Mouse (Mus musculus) layer of hippocampus, postnatal 14 days (tissue): Measurements from ENCODE around the gene Nol3. TPM values are rescaled to one million over a fixed set of nuclear protein-coding genes. Genes with fewer than 3 reads are reported as not detected.
"Not testable (repeated sequence)": the region's sequence is repeated elsewhere in the genome, so short reads cannot be mapped to it uniquely, and the experiment has no call there.

Experiments
- DNase-seq, 2 experiments: peaks; one replicate each; pipeline ENCODE4 v3.0.0; 2021 to 2022; ENCODE audit warnings: low spot score in 2 of 2, mixed read lengths in 1 of 2
- long read RNA-seq, 2 experiments: library from polyadenylated mRNA; stranded (forward); transcript quantifications; one replicate each; pipeline ENCODE4 v2.0.0; 2021
- total RNA-seq, 2 experiments: library from RNA; stranded (reverse); gene quantifications; 2 replicates each; pipeline ENCODE4 v1.2.3; 2021

Gene Nol3
- 1 to 10 TPM; 5.8 to 5.9 TPM for total RNA-seq
- long read RNA-seq, experiment 1, transcript Nol3-201 (4 exons, 3,176 nt): major isoform, 10 of 12 reads
- long read RNA-seq, experiment 1, partial matches to known transcripts: 0 of 12 reads
- long read RNA-seq, experiment 1, other reads (novel, unspliced or antisense): 2 of 12 reads
- long read RNA-seq, experiment 2, transcript Nol3-201 (4 exons, 3,176 nt): major isoform, 13 of 15 reads
- long read RNA-seq, experiment 2, partial matches to known transcripts: 1 of 15 reads
- long read RNA-seq, experiment 2, other reads (novel, unspliced or antisense): 1 of 15 reads

DNA sequence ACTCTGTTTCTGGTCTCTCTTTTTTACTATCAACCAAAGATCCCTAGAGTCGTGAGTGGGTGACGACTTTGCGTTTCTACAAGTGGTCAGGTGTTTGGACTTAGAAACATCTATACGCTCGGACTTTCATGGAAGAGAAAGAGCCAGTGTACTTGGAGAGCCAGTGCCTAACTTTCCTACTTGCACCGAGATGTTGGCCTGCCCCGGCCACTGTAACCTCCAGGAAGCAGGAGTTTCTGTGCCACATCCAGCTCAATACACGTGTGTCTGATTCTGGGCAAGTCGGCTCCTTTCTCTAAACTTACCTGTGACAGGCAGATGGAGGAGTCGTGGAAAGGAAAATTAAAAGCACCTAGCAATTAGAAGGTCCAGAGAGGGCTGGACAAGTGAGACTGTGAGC is at the start of gene Nol3:
Gene Nol3 (plus strand): TSS at position 301 of the 400 bp plus-strand sequence.
- no peak for DNase-seq

DNA sequence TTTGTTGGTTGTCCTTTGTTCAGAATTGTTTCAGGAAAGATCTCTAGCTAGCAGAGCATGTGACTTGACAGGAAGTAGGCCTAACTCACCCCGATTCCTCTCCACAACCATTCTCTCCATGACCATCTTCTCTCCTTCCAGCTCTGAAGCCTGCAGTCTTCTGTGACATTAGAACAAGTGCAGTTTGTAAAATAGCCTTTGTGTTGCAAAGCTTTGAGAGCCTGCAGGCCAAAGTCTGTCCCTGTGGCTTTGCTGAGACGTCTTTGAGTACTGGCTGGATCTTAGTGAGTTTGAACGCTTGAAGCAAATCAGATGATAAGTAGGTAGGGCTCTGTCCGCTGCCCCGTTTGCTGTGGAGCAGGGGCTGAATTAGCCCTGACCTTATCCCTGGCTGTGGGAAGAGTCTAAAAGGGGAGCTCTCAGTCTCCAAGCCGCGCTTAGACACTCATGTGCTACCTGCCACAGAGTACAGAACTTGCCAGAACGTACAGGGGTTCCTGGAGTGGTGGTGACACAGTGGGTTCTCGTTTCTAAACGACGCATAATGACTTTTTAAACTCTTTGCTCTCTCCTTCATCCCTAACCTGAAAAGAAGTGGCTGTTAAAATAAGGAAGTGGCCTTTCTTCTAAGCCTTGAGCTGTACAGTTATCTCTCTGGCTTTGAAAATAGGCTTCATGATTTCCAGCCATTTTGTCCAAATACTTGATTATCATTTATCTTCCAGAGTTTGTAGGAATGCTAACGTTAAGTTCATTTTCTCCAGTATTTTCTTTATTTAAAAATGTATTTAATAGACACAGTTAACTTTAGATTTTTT is 44.2 kb upstream of the Nol3 start:
- DNase-seq: no peak

- DNase-seq: not testable (repeated sequence)
Measured at GRCm38 (mm10) chr8:105232321-105232693, 43.6 kb upstream of the Nol3 start.

- DNase-seq: no peak
Measured at GRCm38 (mm10) chr8:105233126-105233935, 42.6 kb upstream of the Nol3 start.

DNA sequence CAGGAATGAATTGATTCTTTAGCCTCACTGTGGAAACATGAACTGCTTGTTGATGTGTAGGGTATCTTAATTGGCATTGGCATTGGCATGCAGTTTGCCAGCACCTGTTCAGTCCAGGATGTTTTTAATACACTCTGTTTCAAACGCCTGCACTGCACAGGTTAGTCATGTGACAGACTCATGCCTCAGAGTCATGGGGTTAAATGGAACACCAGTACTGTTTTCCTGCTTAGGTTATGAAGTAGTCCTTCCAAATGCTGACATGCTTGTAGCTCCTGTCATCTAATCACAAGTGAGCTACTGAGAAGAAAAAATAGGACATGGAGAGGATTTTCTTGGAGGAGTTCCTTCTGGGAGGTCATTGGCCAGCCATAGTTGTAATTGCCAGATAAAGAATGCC is 40.7 kb upstream of the Nol3 start:
- no peak for DNase-seq

DNA sequence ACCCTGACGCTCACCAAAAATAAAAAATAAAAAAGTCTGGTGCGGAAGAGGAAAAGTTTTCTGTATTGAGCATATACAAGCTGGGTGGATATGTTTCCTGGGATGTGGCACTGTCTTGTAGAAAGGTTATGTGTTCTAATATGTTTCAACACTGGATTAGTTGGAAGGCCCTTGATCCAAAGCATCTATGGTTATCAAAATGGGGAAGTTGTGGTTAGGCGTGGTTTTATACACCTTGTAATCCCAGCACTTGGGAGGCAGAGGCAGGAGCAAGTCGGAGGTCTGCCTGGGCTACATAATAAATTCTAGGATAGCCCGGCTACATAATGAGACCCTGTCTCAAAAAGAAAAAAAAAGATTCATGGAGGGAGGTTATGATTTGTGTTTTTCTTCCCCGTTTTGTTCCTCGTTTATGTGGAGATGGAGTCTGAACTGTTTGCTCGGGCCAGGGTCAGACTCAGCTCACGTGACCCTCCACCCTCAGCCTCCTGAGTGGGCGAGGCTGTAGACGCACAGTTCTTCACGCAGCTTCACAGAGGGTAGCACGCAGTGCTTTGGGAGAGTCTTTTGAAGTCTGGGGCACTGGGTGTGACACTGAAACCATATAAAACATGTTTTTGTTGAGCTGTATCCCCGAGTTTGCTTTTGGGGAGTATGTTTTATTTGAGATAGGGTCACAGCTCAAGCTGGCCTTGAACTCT is 38.3 kb upstream of the Nol3 start:
- no peak for DNase-seq

DNA sequence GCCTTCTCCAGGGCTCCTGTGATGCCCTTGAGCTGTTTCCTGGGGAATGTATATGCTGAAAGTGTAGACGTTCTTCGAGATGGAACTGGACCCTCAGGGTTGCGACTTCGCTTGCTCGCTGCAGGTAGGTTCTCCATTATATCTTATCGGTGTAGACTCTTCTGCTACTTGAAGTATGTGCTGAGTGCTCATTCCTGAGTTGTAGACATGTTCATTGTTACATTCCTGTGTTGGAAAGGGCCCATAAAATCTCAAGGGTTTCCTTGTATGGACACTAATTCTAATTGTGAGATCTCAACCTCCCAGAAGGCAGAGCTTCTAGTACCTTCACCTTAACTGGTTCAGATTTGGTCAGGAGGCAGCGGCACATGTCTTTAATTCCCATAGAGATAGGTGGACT is 34.9 kb upstream of the Nol3 start:
- no peak for DNase-seq

DNA sequence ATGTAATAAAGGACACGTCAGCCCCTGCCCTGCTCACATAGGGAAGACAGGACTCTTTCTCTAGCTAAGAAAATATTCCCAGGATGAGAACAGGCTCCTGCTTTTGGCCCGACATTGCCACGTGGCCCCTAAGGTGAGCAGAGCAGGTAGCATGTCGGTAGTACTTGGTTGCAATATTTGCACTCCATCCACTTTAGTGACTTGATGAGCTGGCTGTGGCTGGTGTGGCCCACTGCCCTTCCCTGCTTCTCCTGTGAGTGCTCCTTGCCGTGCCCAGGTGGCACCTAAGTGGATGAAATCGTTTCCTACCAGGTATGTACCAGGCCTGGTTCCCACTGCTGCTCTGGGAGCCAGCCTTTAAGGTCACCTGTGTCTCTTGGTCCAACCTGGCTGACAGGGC is 24.0 kb upstream of the Nol3 start:
- DNase-seq: no peak

- DNase-seq: no peak
Measured at GRCm38 (mm10) chr8:105252680-105253537, 23.0 kb upstream of the Nol3 start.

DNA sequence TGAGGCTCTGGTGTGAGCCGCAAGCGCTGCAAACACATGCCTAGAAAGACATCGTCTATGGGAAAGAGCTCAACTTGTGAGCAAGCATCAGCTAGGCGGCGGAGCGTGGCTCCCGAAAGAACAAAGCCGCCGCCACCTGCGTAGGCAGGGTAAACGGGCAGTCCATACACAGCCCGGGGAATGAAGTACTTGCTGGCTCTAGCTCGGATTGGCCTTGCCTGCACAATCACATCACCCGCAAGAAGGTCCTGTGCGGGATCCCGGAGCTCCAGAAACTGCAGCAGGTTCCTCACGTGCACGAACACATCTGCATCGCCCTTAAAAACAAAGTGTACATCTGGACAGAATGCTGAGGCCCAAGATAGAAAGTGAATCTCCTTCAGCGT is 22.2 kb upstream of the Nol3 start:
- DNase-seq: no peak

- peak; percentile 87 to 89 for DNase-seq
Measured at GRCm38 (mm10) chr8:105254152-105254965, 21.6 kb upstream of the Nol3 start.

DNA sequence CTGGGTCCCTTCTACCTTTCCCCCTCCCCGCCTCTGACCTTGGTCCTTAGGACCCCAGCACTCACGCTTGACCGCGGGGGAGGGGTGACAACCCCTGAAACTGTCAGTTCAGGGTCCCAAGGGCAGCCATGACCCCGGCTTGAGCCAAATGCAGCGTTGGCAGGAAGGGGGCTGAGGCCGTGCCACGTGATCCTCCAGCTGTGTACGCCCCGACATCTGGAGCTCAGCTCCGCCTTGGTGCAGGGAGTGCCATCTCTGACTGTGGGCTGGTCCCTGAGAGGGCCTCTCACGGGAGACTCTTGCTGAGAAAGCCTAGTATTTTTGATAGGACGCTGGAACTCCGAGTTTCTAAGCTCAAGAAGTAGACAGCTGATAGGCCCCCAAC is 21.0 kb upstream of the Nol3 start, which contains the start of gene B3gnt9:
Gene B3gnt9 (minus strand): TSS at position 188 of the 385 bp plus-strand sequence.
- DNase-seq: no peak

DNA sequence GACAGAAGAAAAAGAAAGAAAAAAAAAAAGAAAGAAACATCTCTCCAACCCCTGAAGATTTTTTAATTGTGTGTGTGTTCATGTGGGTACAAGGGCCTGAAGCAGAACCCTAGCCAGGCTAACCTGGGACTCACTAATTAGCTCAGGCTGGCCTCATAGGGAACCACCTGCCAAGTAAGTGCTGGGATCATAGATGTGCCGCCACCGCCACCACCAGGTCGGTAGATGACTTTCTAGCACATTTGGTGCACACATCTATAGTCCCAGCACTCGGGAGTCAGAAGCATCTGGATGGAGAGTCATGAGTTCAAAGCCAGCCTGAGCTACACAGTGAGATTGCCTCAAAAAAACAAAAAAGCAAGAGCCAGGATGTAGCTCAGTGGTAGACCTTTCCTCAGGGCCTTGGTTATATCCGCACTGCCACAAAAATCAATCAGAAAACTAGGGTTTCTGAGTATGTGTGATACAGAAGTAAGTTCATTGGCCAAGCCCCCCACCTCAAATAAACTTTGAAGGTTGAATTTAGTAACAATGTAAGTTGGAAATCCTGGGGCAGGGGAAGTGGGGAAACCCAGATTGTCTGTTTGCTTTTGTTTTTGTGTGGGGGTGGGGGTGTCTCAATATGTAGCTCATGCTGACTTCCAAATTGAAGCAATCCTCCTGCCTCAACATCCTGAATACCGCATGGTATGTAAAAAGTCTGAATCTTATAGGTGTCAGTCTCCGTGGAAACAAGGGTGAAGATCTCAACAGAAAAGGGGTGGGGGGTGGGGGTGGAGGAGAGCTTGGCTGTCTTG is 18.4 kb upstream of the Nol3 start:
- no peak for DNase-seq

DNA sequence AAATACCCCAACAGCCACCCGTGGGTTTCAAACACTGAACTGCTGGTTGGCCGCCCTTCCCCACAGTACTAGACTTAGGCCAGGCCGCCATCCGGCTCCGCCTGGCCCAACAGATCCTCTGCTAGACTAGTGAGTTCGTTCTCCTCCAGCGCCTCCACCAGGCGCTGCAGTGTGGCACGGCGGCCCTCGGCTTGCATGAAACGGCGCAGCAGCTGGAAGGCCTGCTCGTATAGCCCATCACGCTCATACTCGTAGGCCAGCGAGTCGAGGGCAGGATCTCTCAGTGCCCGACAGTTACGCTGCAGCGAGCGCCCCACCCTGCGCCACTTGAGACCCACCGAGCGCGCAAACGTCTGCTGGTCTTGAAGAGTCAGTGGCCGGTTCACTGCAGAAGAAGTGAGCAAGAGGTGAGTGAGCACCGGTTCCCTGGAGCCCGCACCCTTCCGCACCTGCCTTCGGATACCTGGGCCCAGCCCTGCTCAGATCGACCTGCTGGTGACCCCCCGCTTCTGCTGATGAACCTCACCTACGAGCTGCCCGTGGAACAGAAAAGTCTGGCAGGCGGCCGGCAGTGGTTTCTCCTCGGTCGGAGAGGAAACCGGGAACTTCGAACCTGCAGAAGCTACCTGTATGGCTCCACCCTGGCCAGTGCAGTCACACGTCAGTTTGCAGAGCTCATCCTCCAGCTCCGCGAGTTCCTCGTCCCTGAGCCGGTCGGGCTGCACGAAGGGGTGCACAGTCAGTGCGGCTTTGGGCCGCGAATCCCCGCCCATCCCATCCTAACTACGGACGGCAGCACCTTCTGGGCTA is 16.8 kb upstream of the Nol3 start:
- no peak for DNase-seq

GRCm38 (mm10) chr8:105259721-105260320 is 16.1 kb upstream of the Nol3 start:
- DNase-seq: peak in 1 of 2 experiments; percentile 72

DNA sequence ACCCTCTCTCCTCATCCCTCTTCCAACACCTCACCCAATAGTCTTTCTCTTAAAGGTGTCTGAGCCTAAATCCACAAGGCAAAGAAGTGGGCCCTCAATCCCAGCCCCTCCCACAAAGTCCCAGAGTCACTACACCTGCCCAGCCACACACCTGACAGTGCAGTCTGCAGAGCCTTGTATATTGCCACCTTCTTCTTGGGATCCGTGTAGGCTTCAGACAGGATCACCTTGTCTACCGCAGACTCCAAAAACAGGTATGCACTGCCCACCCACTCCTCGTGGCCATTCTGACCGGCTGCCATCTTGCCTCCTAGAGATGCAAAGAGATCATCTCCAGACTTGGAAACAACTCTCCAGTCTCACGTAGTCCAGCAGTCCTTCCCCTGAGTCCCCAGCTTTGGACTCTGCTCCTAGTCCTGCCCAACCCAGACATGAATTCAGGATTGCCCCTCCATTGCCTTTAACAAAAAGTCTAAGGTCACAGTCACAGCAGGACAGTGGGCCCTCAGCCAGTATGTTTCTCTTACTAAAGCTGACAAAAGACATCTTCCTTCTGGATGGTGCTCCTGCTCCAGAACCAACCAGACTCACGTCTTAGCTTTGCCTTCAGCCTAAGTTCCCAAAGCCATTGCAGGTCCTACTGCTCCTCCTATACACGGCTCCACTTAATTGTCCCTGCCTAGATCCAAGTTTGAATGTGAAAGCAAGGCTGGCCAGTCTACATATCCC is 15.4 kb upstream of the Nol3 start:
- no peak for DNase-seq
